Mouse (Mus musculus): Measurements from ENCODE around the gene Rcn1. TPM values are rescaled to one million over a fixed set of nuclear protein-coding genes. Genes with fewer than 3 reads are reported as not detected.

The Rcn1 gene
- polyA plus RNA-seq, 1 experiment = 290 TPM

DNA sequence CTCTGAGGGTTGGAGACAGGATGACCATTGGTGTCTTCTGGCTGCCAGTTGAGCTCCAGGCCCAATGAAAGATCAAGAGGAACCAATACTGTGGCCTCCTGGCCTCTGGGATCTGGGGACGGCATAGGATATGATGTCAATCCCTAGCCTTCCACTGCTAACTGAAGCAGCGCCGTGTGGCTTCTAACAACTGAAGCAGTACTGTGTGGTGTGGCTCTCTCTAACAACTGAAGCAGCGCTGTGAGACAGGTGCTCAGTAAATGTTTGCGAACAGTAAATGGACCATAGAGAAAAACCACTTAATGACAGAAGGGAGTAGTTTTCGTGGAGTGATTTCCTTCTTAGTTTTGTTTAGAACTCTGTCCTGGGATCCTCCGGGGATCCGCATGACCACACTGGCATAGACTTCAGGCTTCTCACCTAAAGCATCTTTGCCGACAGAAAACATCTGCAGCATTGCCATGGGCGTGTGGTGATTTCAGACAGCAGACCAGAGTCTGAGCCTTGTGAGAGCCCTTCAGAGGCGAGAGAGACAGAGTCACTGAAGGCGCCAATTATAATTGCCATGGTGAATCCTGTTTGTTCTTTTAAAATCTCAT, 19.6 kb upstream of the Rcn1 start:
- TF ChIP-seq POLR2A (IDR thresholded peaks at IDR 0.05; ENCODE audit: low read depth, low read length) = no peak
- TF ChIP-seq CTCF (IDR thresholded peaks at IDR 0.05; ENCODE audit: borderline replicate concordance, insufficient read depth, low read length) = no peak
- H3K27ac ChIP-seq (ENCODE audit: insufficient read depth, low read length) = no peak overlapping the region
- H3K4me1 ChIP-seq (ENCODE audit: control insufficient read depth, insufficient read depth, low read length) = no peaks in the 10 kb centered on the region
- H3K4me3 ChIP-seq (ENCODE audit: insufficient read depth, low read length) = no peak overlapping the region

DNA sequence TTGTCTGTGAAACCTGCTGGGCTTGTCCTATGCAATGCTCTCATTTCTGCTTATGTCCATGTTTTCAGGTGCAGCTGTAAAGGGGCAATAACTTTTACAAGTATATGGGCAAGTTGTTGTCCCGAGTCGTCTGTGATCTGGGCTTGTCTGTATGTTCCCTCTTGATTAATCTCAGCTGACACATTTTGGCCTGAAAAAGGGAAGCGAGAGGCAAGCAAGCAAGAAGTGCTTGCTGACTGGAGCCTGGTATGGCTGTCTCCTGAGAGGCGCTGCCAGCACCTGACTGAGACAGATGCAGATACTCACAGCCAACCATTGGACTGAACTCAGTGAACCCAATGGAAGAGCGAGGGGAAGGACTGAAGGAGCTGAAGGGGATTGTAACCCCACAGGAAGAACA, 18.5 kb upstream of the Rcn1 start:
- no peak for TF ChIP-seq POLR2A (IDR thresholded peaks at IDR 0.05; ENCODE audit: low read depth, low read length)
- TF ChIP-seq CTCF (IDR thresholded peaks at IDR 0.05; ENCODE audit: borderline replicate concordance, insufficient read depth, low read length) = no peak
- no peak overlapping the region for H3K27ac ChIP-seq (ENCODE audit: insufficient read depth, low read length)
- no peaks in the 10 kb centered on the region for H3K4me1 ChIP-seq (ENCODE audit: control insufficient read depth, insufficient read depth, low read length)
- H3K4me3 ChIP-seq (ENCODE audit: insufficient read depth, low read length) = no peak overlapping the region

DNA sequence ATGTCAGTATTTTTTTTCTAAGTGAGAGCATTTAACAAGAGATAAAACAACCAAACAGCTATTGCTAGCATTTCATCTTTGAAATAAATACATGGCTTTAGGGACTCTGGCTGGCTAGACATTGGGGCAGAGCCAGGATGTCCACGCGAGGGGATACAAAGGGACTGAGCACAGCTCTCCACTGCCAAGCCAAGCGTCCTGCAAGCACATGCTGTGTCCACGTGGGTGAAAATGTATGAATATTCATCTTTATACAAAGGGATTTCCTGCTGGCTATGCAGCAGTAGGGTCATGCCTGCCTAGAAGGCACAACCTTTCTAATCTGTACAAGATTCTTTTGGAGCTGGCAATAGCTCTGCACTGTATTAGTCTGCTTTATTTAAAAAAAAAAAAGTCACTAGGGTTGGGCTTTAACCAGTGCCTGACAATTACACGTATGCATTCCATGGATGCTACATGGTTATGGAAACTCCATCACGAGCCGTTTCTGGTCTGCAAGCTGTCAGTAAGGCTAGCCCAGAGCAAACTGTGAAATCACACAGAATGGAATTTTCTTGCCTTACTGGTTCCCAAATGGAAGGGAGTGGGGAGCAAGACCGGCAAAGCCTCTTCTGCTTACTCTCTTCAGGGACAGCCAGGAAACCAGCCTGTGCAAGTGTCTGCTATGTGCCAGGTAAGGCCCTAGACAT, 17.7 kb upstream of the Rcn1 start:
- Histone ChIP-seq H3K27ac (ENCODE audit: insufficient read depth, low read length) (no peak overlapping the region), H3K4me1 (ENCODE audit: control insufficient read depth, insufficient read depth, low read length) (no peaks in the 10 kb centered on the region), H3K4me3 (ENCODE audit: insufficient read depth, low read length) (no peak overlapping the region)
- TF ChIP-seq CTCF (IDR thresholded peaks at IDR 0.05; ENCODE audit: borderline replicate concordance, insufficient read depth, low read length) (no peak), POLR2A (IDR thresholded peaks at IDR 0.05; ENCODE audit: low read depth, low read length) (no peak)

DNA sequence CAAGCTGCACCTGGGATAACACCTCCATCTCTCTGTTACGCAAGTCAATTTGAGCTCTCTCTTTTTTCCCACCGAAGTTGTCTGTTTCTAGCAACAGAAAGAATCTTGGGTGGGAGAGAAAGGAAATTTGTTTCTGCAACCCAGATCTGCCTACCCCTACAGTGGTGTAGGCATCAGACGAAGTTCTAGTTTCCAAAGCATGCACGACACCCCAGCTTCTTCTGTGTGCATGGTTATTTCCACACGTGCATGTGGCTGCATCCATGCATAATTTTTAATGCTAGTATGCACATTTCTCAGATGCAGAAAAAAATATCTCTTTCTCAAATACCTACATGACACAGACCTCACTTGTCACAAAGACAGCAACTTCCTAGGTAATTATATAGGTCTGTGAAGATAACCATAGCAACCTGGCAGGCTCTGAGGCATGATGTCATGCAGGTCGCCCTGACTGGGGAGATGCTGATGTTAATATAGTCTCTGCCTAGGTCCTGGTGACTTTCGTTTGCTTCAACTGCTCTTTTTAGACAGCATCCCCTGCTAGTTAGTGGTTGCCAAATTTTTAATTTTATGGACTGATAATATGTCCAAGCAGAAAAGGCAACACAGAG, 17.0 kb upstream of the Rcn1 start:
- Histone ChIP-seq H3K4me3 (ENCODE audit: insufficient read depth, low read length) (no peak overlapping the region), H3K4me1 (ENCODE audit: control insufficient read depth, insufficient read depth, low read length) (no peaks in the 10 kb centered on the region), H3K27ac (ENCODE audit: insufficient read depth, low read length) (no peak overlapping the region)
- no peak for TF ChIP-seq POLR2A (IDR thresholded peaks at IDR 0.05; ENCODE audit: low read depth, low read length)

DNA sequence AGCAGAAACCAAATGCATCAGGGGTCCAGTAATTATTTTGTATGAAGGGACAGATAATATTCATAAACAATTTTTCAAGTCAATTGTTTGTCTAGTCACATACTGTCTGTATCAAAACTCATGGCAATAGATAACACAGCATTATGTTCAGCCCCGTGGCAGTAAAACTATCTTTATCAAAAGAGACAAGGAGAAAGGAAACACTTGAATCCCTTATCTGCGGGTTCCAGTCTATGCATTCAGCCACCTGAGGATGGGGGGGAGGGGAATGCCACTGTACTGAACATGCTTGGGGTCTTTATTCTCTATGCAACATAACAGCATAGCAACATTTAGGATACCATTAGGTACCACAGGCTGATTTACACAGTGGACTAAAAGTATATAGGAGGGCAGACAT, 15.2 kb upstream of the Rcn1 start:
- Histone ChIP-seq H3K4me1 (ENCODE audit: control insufficient read depth, insufficient read depth, low read length) (no peaks in the 10 kb centered on the region), H3K4me3 (ENCODE audit: insufficient read depth, low read length) (no peak overlapping the region), H3K27ac (ENCODE audit: insufficient read depth, low read length) (no peak overlapping the region)
- TF ChIP-seq CTCF (IDR thresholded peaks at IDR 0.05; ENCODE audit: borderline replicate concordance, insufficient read depth, low read length) (no peak), POLR2A (IDR thresholded peaks at IDR 0.05; ENCODE audit: low read depth, low read length) (no peak)

DNA sequence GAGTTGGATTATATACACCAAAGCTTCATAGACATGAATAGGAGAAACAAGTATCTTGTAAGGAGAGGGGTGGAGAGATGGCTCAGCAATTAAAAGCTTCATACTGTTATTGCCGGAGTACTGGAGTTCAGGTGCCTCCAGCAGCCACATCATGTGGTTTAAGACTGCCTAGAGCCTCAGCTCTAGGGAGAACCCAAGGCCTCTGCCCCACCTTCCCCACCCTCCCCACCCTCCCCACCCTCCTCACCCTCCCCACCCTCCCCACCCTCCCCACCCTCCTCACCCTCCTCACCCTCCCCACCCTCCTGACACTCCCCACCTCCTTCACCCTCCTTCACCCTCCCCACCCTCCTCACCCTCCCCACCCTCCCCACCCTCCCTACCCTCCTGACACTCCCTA, 10.1 kb upstream of the Rcn1 start:
- TF ChIP-seq CTCF (IDR thresholded peaks at IDR 0.05; ENCODE audit: borderline replicate concordance, insufficient read depth, low read length) = no peak
- TF ChIP-seq POLR2A (IDR thresholded peaks at IDR 0.05; ENCODE audit: low read depth, low read length) = no peak
- Histone ChIP-seq H3K4me3 (ENCODE audit: insufficient read depth, low read length) (no peak overlapping the region), H3K4me1 (ENCODE audit: control insufficient read depth, insufficient read depth, low read length) (no peaks in the 10 kb centered on the region), H3K27ac (ENCODE audit: insufficient read depth, low read length) (no peak overlapping the region)

DNA sequence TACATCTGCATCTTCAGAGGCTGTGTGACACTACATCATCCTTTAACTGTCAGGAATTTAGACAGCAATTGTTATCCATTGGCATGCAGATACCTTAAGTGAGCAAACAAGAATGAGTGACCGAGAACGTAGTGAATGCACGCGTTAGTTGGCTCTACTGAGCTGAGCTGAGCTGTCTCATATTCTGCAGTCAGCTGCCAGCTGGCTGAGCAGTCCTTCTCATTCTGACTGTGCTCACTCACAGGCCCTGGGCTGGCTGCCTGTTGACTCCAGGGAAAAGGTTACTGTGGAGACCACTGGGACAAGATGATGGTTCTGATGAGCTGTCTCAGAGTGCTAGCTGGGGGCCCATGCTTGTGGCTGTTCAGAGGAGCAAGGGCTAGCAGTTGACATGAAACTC, 9.4 kb upstream of the Rcn1 start:
- H3K4me3 ChIP-seq (ENCODE audit: insufficient read depth, low read length) = no peak overlapping the region
- TF ChIP-seq POLR2A (IDR thresholded peaks at IDR 0.05; ENCODE audit: low read depth, low read length) (no peak), CTCF (IDR thresholded peaks at IDR 0.05; ENCODE audit: borderline replicate concordance, insufficient read depth, low read length) (no peak)
- no peak overlapping the region for H3K27ac ChIP-seq (ENCODE audit: insufficient read depth, low read length)
- no peaks in the 10 kb centered on the region for H3K4me1 ChIP-seq (ENCODE audit: control insufficient read depth, insufficient read depth, low read length)

DNA sequence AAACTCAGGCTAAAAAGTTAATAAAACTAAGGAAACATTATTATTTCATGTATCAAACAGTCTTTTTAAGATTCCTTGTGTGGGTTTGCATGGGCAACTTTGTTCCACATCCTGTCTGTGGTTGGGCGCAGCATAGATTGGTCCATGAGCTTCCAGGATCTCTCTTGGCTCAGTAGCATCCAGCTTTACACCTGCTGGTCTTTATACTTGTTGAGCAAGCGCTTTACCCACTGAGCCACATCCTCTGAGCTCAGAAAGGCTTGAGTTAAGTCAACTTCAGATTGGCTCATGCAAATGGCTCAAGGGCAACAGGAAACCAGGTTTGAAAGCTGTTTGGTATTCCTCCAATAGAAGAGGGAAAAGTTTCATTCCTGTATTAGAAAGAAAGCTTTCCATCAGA, 3.1 kb upstream of the Rcn1 start:
- TF ChIP-seq CTCF (IDR thresholded peaks at IDR 0.05; ENCODE audit: borderline replicate concordance, insufficient read depth, low read length) (no peak), POLR2A (IDR thresholded peaks at IDR 0.05; ENCODE audit: low read depth, low read length) (no peak)
- Histone ChIP-seq H3K27ac (ENCODE audit: insufficient read depth, low read length) (no peak overlapping the region), H3K4me3 (ENCODE audit: insufficient read depth, low read length) (no peak overlapping the region), H3K4me1 (ENCODE audit: control insufficient read depth, insufficient read depth, low read length) (no peaks in the 10 kb centered on the region; the same call in 1 of the 2 replicates)

DNA sequence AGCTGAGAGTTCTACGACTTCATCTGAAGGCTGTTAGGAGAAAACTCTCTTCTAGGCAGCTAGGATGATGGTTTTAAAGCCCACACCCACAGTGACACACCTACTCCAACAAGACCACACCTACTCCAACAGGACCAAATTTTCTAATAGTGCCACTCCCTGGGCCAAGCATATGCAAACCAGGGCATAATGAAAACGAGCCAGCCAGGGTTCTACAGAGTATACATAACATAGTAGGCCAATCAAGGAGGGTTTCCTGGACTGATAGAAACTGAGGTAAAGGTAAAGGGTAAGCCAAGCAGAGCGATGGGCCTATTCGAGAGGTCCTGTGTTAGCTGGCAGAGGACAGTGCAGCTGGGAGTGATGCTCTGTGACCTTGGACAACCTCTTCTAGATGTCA, 1.4 kb upstream of the Rcn1 start:
- Histone ChIP-seq H3K4me3 (ENCODE audit: insufficient read depth, low read length) (no peak overlapping the region), H3K27ac (ENCODE audit: insufficient read depth, low read length) (no peak overlapping the region), H3K4me1 (ENCODE audit: control insufficient read depth, insufficient read depth, low read length) (no peaks in the 10 kb centered on the region; the same call in 1 of the 2 replicates)
- TF ChIP-seq CTCF (IDR thresholded peaks at IDR 0.05; ENCODE audit: borderline replicate concordance, insufficient read depth, low read length) = no peak
- no peak for TF ChIP-seq POLR2A (IDR thresholded peaks at IDR 0.05; ENCODE audit: low read depth, low read length)

DNA sequence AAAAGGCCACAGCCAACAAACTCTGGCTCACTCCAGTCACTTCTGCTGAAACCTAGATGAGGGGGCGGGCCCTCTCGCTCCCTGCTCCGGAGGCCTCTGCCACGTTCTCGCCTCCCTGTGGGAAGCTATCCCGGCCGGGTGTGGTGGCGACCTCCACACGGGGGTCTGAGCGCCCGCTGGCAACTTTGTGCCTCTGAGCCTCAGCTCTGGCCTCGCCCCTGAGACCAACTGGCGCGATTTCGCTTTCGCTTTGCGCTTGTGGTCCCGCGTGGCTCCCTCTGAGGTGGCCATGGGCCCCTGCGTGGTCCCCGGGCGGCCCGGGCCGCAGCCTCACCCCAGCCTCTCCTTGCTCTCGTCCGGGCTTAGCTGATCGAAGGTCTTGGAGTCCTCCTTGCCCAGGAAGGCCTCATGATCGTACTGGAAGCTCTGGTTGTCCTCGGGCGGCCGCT, 459 bp downstream of the Rcn1 start:
- H3K27ac ChIP-seq (ENCODE audit: insufficient read depth, low read length) = peak overlapping the region; percentile 97
- no peak for TF ChIP-seq POLR2A (IDR thresholded peaks at IDR 0.05; ENCODE audit: low read depth, low read length)
- TF ChIP-seq CTCF (IDR thresholded peaks at IDR 0.05; ENCODE audit: borderline replicate concordance, insufficient read depth, low read length) = no peak

More for the DNA sequence above, 459 bp downstream of the Rcn1 start:
- Histone ChIP-seq H3K4me3 (ENCODE audit: insufficient read depth, low read length) (peak overlapping the region; percentile 88), H3K4me1 (ENCODE audit: control insufficient read depth, insufficient read depth, low read length) (peaks cover 3% of the 10 kb centered on the region; the same call in 1 of the 2 replicates)
